Mouse (Mus musculus) testis, adult 2 months (tissue): ENCODE measurements at regions not wholly inside any gene's neighbourhood (a gene's known extent, or its start where the extent isn't known, plus 50 kb on each side); places are given as distances from the start of the nearest gene placed in this dataset.

Experiments
- H3K27ac ChIP-seq: fragments of 200-500 bp; 2 replicates; pipeline ENCODE4 v1.5.1; 2012; ENCODE audit warnings: low read depth, low read length; ENCODE audit not compliant: control insufficient read depth, insufficient read depth
- H3K27me3 ChIP-seq: fragments of 200-500 bp; 2 replicates; pipeline ENCODE4 v1.6.1; 2012; ENCODE audit warnings: mild to moderate bottlenecking, low read length, moderate library complexity; ENCODE audit not compliant: control insufficient read depth, insufficient read depth
- H3K36me3 ChIP-seq: fragments of 200-500 bp; 2 replicates; pipeline ENCODE4 v1.6.1; 2012; ENCODE audit warnings: mild to moderate bottlenecking, low read length; ENCODE audit not compliant: control insufficient read depth, insufficient read depth
- H3K4me1 ChIP-seq: fragments of 200-500 bp; 2 replicates; pipeline ENCODE4 v1.6.1; 2012; ENCODE audit warnings: low read length; ENCODE audit not compliant: control insufficient read depth, insufficient read depth
- H3K4me3 ChIP-seq: fragments of 200-500 bp; 2 replicates; pipeline ENCODE4 v1.5.1; 2012; ENCODE audit warnings: low read depth, mild to moderate bottlenecking, low read length, moderate library complexity, mixed read lengths; ENCODE audit not compliant: control insufficient read depth
- CTCF ChIP-seq: fragments of 200-500 bp; IDR thresholded peaks from 2 replicates; pipeline ENCODE4 v1.5.1; 2012; ENCODE audit warnings: low read depth, mild to moderate bottlenecking, inconsistent platforms, low read length, moderate library complexity; ENCODE audit not compliant: control insufficient read depth, insufficient read depth, insufficient replicate concordance
- POLR2A ChIP-seq: fragments of 200-500 bp; IDR thresholded peaks from 2 replicates; pipeline ENCODE4 v1.6.1; 2012; ENCODE audit warnings: low read depth, mild to moderate bottlenecking, inconsistent platforms, low read length, moderate library complexity; ENCODE audit not compliant: control insufficient read depth

DNA sequence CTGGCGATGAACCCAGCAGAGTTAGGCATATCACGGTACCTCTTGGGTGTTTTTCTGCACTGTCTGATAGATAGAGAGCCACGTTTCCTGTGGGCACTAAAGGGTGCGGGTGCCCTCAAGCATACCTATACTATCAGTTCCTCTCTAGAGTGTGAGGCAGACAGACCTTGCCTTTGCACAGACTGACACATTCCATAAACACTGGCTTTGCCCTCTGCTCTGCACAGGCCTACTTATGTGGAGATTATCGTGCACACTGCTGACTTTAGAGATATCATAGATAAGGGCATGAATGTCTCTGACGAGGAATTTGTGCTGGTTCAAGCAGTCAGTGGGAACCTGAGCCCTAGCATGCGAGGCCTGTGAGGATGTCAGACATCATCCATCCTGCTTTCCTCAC, 102.1 kb downstream of the Tmem170b start:
- Histone ChIP-seq H3K27ac (no peak overlapping the region), H3K27me3 (no peaks in the 10 kb centered on the region), H3K4me1 (0 out of 2 replicates have a peak, but pooled peaks cover 2% of the 10 kb centered on the region), H3K36me3 (no peaks in the 10 kb centered on the region), H3K4me3 (no peak overlapping the region)
- TF ChIP-seq POLR2A (no peak), CTCF (no peak)

DNA sequence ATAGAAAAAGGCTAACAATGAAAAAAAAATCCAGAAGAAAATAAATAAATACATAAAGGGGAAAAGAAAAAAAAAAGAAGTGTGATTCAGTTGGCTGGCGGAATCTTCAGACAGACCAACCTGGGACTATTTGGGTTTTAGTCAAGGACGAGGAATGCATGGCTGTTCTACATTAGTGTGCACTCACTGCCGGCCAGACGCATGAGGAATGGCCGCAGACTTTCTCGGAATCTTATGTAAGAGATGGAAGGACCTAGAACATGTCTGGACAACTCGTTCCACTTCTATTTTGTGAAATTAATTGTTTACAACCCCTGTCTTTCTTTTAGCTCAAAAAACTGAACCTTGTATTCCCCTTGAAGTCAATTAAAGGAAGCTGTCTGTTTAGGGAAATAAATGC, 103.4 kb downstream of the Tmem170b start:
- Histone ChIP-seq H3K4me1 (0 out of 2 replicates have a peak, but pooled peaks cover 2% of the 10 kb centered on the region), H3K27me3 (no peaks in the 10 kb centered on the region), H3K27ac (no peak overlapping the region), H3K36me3 (no peaks in the 10 kb centered on the region), H3K4me3 (no peak overlapping the region)
- TF ChIP-seq CTCF (no peak), POLR2A (no peak)

DNA sequence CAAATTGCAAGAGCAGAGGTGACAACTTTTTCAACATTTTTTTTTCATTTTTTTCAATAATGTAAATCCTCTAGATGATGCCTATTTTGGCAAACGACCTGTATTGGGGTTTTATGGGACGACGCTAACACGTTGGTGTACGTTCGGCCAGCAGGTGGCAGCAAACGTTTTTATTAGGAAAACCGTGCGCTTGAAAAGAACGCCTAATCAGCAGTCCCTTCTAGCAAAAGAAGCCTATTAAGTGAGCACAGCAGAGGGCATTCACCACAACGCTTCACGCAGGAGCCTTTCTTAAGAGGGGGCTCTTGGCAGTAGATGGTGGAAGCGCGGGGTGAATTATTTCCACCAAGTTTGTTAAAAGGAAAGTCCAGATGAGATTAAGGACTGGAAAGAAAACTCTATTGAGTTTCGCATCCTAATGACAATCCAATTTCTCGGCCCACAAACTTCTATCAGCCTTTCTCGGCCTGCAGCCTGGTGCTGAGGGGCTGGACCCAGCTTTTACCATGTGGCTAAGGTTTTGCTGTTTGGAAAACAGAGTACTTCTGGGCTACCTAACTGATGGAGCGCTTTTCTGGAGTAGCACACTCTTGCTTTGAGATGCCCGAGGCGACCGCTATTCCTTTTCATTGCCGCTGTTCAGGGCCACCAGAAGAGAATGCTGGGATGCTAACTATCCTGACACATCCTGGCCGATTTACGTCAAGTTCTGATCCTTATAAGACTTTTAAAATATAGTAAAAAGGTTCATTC, 103.9 kb downstream of the Tmem170b start:
- no peaks in the 10 kb centered on the region for H3K27me3 ChIP-seq
- no peak overlapping the region for H3K27ac ChIP-seq
- H3K4me3 ChIP-seq: no peak overlapping the region
- no peaks in the 10 kb centered on the region for H3K36me3 ChIP-seq
- H3K4me1 ChIP-seq: 0 out of 2 replicates have a peak, but pooled peaks cover 2% of the 10 kb centered on the region
- TF ChIP-seq POLR2A (no peak), CTCF (peak; percentile 38; the same call in 1 of the 2 replicates)

DNA sequence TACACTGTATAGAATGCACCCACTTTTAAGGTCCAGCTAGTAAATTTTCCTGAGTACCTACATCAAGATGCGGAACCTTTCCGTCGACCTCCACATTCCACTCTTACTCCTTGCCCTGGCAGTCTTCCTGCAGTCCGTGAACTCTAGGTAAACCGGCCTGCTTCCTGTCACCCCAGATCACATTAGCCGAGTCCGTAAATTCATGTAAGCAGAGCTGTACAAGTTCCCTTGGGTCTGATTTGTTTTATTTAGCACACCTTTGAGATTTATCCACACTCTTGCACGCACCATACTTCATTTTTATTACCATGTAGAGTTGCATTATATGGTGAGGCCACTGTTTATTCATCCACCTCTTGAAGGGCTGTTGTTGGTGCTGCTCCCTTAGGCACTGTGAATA, 106.9 kb downstream of the Tmem170b start:
- no peaks in the 10 kb centered on the region for H3K27me3 ChIP-seq
- no peak overlapping the region for H3K27ac ChIP-seq
- no peak for TF ChIP-seq POLR2A
- no peak for TF ChIP-seq CTCF
- H3K36me3 ChIP-seq: no peaks in the 10 kb centered on the region
- no peak overlapping the region for H3K4me3 ChIP-seq
- 0 out of 2 replicates have a peak, but pooled peaks cover 2% of the 10 kb centered on the region for H3K4me1 ChIP-seq
